Mouse (Mus musculus) G1E (cell line): Measurements from ENCODE around the gene Gm21887.
"Not testable (repeated sequence)": the region's sequence is repeated elsewhere in the genome, so short reads cannot be mapped to it uniquely, and the experiment has no call there.

ENCODE experiments used
- CTCF ChIP-seq: IDR thresholded peaks from 2 replicates; pipeline ENCODE4 v1.5.1; 2012; ENCODE audit warnings: low read depth, low read length, inconsistent platforms, mixed read lengths
- GATA1 ChIP-seq: IDR thresholded peaks from 2 replicates; pipeline ENCODE4 v1.6.1; 2012; ENCODE audit warnings: borderline replicate concordance, low read length, inconsistent platforms, mixed read lengths
- GATA2 ChIP-seq: IDR thresholded peaks from 2 replicates; pipeline ENCODE4 v1.6.1; 2012; ENCODE audit warnings: low read depth, low read length, inconsistent platforms, borderline replicate concordance
- POLR2AphosphoS5 ChIP-seq: IDR thresholded peaks from 2 replicates; pipeline ENCODE4 v1.6.1; 2012; ENCODE audit warnings: low read depth, low read length, inconsistent platforms; ENCODE audit not compliant: insufficient replicate concordance
- TAL1 ChIP-seq: conservative IDR thresholded peaks from 2 replicates; pipeline ENCODE4 v1.6.1; 2012; ENCODE audit warnings: low read depth, low read length, inconsistent platforms, mixed read lengths

GRCm38 (mm10) chrX:170005695-170006297 lies 3.7 kb upstream of the Gm21887 start:
- TF ChIP-seq CTCF, GATA1, TAL1, POLR2AphosphoS5, GATA2: not testable (repeated sequence)
